Mouse (Mus musculus): ENCODE data around the gene Mettl6.

The Mettl6 gene

DNA sequence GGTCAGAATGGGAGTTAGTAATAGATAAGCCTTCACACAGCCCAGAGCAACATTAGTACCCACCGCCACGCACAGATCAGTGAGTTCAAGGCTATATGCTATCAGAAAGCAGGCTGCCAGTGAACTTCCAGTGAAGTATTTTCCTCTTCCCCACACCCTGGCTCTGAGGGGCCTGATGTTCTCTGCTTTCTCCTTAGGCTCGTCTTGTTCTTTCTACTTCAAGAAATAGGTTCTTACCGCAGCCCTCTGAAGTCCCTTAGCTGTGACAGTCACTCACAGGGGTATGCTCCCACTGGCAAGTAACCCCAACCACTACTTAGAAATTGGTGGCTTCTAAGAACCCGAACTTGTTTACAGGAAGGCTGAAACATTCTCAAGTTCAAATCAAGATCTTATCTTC lies 61.7 kb downstream of the Mettl6 start:
- no peak for DNase-seq (ENCODE audit: low read depth, low spot score)

GRCm38 (mm10) chr14:31432424-31432823 lies 62.4 kb downstream of the Mettl6 start:
- DNase-seq (ENCODE audit: low read depth, low spot score): no peak

- DNase-seq (ENCODE audit: low read depth, low spot score): no peak
These were observed 63.0 kb downstream of the Mettl6 start for GRCm38 (mm10) chr14:31431789-31432330.

DNA sequence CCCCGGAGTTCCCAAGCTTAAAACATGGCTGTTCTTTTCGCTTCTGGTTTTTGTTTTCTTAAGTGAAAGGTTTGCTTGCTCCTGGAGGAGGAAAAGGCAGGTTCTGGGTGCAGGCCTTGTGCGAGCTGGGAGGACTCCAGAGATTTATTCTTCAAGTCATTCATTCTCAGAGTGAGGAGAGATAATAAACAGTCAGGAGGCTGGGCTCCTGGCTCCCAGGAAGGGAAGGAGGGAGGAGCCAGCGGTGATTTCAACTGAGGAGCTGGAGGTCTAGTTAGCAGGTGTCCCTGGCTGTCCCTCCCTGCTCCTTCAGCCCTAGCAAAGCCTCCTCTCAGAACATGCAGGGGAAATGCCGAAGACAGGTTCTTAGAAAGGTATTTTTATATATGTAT lies 65.8 kb downstream of the Mettl6 start:
- DNase-seq (ENCODE audit: low read depth, low spot score): no peak

GRCm38 (mm10) chr14:31428211-31429003 lies 66.4 kb downstream of the Mettl6 start:
- DNase-seq (ENCODE audit: low read depth, low spot score): peak; percentile 40

Data from 3T3-L1 (cell line).